Mouse (Mus musculus): Measurements from ENCODE around the gene Nfkb1. TPM values are rescaled to one million over a fixed set of nuclear protein-coding genes. Genes with fewer than 3 reads are reported as not detected.

Nfkb1 gene
- polyA plus RNA-seq, 1 experiment from 2014 or later, result 22.6 TPM

DNA sequence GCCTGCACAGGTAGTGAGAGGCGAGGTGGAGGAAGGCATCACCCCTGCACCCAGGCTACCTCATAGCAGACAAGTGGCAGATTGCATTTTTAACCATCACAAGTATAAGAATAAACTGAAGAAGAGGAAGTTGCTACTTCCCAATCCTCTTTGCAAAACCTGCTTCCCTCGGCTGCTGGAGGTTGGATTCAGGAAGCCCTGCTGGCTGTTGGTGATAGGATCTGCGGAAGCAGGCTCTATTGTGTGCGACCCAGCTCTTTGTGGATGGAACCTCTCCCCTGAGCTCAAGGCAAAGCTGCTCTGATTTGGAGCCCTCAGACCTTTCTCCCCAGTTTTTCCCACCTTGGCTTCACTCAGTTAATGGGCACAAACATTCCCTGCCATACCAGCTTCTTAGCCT, 94.3 kb downstream of the Nfkb1 start:
- no peaks in the 10 kb centered on the region for H3K9me3 ChIP-seq (replicated peaks; ENCODE audit: control insufficient read depth, low read length)
- H3K9ac ChIP-seq (ENCODE audit: low read length), result peak overlapping the region; percentile 5; the same call in 1 of the 2 replicates
- H3K27ac ChIP-seq (ENCODE audit: low read length), result peak overlapping the region; percentile 72; the same call in 1 of the 2 replicates
- H3K36me3 ChIP-seq (ENCODE audit: control insufficient read depth, insufficient read depth, low read length), result peaks cover 20% of the 10 kb centered on the region
- no peak overlapping the region for H3K4me2 ChIP-seq (ENCODE audit: low read depth, low read length)
- H3K4me1 ChIP-seq (ENCODE audit: control insufficient read depth, insufficient read depth, low read length), result peaks cover 15% of the 10 kb centered on the region
- no peaks in the 10 kb centered on the region for H3K27me3 ChIP-seq (ENCODE audit: control insufficient read depth, insufficient read depth, low read length)
- WGBS, result 69% methylated on average over 4 of the region's 4 CpGs
- no peak overlapping the region for H3K4me3 ChIP-seq (replicated peaks; ENCODE audit: low read length)
- ATAC-seq (ENCODE audit: insufficient read depth, low FRiP score), result no peak

DNA sequence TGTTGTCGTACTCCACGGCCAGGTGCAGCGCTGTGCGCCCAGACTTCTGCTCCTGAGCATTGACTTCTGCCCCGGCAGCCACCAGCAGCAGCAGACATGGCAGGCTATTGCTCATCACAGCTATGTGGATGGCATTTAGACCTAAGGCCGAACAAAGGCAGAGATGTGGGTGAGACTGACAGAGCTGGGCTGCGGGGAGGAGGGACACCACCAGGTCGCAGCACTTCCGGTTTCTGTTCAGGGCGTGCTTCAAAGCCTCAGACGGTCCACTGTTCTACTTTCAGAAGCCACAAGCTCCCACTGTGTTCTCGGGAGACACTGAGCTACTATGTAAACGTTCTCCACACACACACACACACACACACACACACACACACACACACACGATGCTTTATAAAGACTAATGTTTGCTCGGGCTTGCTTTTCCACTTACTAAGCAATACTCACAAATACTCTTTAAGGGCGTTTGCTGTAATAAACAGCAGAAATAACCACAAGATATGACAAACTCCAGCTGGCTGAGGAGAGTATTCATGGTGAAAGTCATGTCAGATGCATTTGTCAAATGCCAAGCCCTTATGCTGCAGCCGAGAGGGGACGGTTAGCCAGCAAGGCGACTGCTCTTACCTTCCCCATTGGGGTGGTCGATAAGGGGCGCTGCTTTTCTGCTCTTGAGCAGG, 97.0 kb downstream of the Nfkb1 start:
- peak; percentile 56; the same call in 1 of the 2 replicates for ATAC-seq (ENCODE audit: insufficient read depth, low FRiP score)
- H3K27me3 ChIP-seq (ENCODE audit: control insufficient read depth, insufficient read depth, low read length), result no peaks in the 10 kb centered on the region
- H3K4me3 ChIP-seq (replicated peaks; ENCODE audit: low read length), result no peak overlapping the region
- H3K9ac ChIP-seq (ENCODE audit: low read length), result 0 out of 2 replicates have a peak overlapping the region, but pooled peaks have one; percentile 10
- H3K36me3 ChIP-seq (ENCODE audit: control insufficient read depth, insufficient read depth, low read length), result peaks cover 26% of the 10 kb centered on the region
- WGBS, result 45% methylated on average over 21 of the region's 21 CpGs
- H3K27ac ChIP-seq (ENCODE audit: low read length), result peak overlapping the region; percentile 69
- H3K9me3 ChIP-seq (replicated peaks; ENCODE audit: control insufficient read depth, low read length), result no peaks in the 10 kb centered on the region
- H3K4me2 ChIP-seq (ENCODE audit: low read depth, low read length), result no peak overlapping the region
- H3K4me1 ChIP-seq (ENCODE audit: control insufficient read depth, insufficient read depth, low read length), result peaks cover 15% of the 10 kb centered on the region

DNA sequence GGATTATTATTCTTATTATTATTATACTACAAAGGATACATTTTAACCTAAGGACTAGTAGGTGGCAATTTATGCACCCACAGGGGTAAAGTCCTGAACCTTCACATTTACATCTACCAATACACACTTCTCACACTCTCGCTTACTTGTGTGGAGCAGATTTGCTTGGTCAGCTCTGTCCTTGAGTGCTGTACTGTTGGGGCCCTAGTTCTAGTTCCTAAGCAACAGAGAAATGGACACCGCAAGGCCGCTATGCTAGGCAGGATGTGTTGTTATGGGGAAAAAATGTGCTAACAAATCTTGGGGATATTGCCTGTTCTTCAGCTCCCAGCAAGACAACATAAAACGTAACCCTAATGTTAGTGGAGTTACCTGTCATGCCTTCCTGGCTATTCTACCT, 99.3 kb downstream of the Nfkb1 start:
- no peak for ATAC-seq (ENCODE audit: insufficient read depth, low FRiP score)
- no peak overlapping the region for H3K27ac ChIP-seq (ENCODE audit: low read length)
- no peaks in the 10 kb centered on the region for H3K27me3 ChIP-seq (ENCODE audit: control insufficient read depth, insufficient read depth, low read length)
- peaks cover 31% of the 10 kb centered on the region for H3K36me3 ChIP-seq (ENCODE audit: control insufficient read depth, insufficient read depth, low read length)
- WGBS, result 81% methylated on average over 4 of the region's 4 CpGs
- H3K9me3 ChIP-seq (replicated peaks; ENCODE audit: control insufficient read depth, low read length), result no peaks in the 10 kb centered on the region
- H3K4me3 ChIP-seq (replicated peaks; ENCODE audit: low read length), result no peak overlapping the region
- no peak overlapping the region for H3K4me2 ChIP-seq (ENCODE audit: low read depth, low read length)
- peaks cover 11% of the 10 kb centered on the region for H3K4me1 ChIP-seq (ENCODE audit: control insufficient read depth, insufficient read depth, low read length)
- no peak overlapping the region for H3K9ac ChIP-seq (ENCODE audit: low read length)

DNA sequence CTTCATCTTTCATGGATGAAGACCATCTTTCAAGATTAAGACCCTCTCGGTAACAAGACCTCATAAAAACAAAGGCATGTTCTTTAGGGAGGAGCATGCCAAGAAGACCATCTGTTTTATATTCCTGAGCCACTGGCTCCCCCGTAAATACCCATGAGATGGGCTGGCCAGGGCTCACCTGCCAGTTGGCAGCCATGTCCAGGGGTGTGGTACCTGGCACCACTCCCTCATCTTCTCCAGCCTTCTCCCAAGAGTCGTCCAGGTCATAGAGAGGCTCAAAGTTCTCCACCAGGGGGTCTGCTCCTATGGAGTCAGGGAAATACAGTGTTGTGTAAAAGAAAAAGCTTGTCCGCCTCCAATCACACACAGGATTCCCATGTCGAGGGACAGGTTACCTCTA, 100.0 kb downstream of the Nfkb1 start:
- H3K4me1 ChIP-seq (ENCODE audit: control insufficient read depth, insufficient read depth, low read length), result peaks cover 15% of the 10 kb centered on the region
- H3K27me3 ChIP-seq (ENCODE audit: control insufficient read depth, insufficient read depth, low read length), result no peaks in the 10 kb centered on the region
- no peak overlapping the region for H3K27ac ChIP-seq (ENCODE audit: low read length)
- no peaks in the 10 kb centered on the region for H3K9me3 ChIP-seq (replicated peaks; ENCODE audit: control insufficient read depth, low read length)
- WGBS, result 69% methylated on average over 5 of the region's 5 CpGs
- no peak overlapping the region for H3K4me3 ChIP-seq (replicated peaks; ENCODE audit: low read length)
- H3K9ac ChIP-seq (ENCODE audit: low read length), result no peak overlapping the region
- H3K4me2 ChIP-seq (ENCODE audit: low read depth, low read length), result no peak overlapping the region
- no peak for ATAC-seq (ENCODE audit: insufficient read depth, low FRiP score)
- peaks cover 31% of the 10 kb centered on the region for H3K36me3 ChIP-seq (ENCODE audit: control insufficient read depth, insufficient read depth, low read length)

DNA sequence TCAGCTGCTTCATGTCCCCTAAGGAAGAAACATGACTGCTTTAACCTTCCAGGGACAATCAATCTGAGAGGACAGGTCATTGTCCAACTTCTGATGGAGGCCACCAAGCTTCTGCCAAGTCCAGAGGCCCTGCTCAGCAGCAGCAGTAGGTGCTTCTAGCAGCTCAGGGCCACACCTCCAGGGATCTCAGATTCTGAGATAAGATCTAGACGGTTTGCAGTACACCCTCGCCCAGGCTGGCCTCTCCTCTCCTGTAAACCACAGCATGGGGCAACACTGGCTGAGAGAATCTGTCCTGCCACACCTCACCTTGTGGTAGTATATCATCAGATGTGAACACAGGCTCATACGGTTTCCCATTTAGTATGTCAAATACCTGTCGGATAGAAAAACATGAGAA, 100.9 kb downstream of the Nfkb1 start:
- peaks cover 15% of the 10 kb centered on the region for H3K4me1 ChIP-seq (ENCODE audit: control insufficient read depth, insufficient read depth, low read length)
- H3K9ac ChIP-seq (ENCODE audit: low read length), result no peak overlapping the region
- no peak overlapping the region for H3K27ac ChIP-seq (ENCODE audit: low read length)
- no peak overlapping the region for H3K4me2 ChIP-seq (ENCODE audit: low read depth, low read length)
- H3K27me3 ChIP-seq (ENCODE audit: control insufficient read depth, insufficient read depth, low read length), result no peaks in the 10 kb centered on the region
- 64% methylated on average over 4 of the region's 4 CpGs for WGBS
- H3K36me3 ChIP-seq (ENCODE audit: control insufficient read depth, insufficient read depth, low read length), result peaks cover 31% of the 10 kb centered on the region
- no peak overlapping the region for H3K4me3 ChIP-seq (replicated peaks; ENCODE audit: low read length)
- H3K9me3 ChIP-seq (replicated peaks; ENCODE audit: control insufficient read depth, low read length), result no peaks in the 10 kb centered on the region
- ATAC-seq (ENCODE audit: insufficient read depth, low FRiP score), result no peak

DNA sequence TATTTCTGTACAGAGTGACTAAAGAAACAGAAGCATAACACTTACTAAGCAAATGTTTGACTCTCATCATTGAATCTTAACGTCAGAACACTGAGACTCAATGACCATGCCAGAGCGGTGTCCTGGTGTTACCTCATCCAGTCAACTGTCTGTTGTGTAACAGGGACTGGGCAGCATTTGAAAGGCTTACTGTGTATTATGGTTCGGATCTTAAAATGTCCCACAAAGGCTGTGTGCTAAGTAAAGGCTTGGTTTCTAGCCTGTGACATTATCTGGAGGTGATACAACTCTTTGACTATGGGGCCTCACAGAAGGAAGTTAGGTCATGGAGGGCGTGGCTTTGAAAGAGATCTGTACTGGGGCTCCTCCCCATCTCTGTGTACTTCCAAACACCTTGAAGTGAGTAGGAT, 104.9 kb downstream of the Nfkb1 start:
- Histone ChIP-seq H3K36me3 (ENCODE audit: control insufficient read depth, insufficient read depth, low read length) (peaks cover 15% of the 10 kb centered on the region), H3K4me3 (replicated peaks; ENCODE audit: low read length) (no peak overlapping the region), H3K27me3 (ENCODE audit: control insufficient read depth, insufficient read depth, low read length) (no peaks in the 10 kb centered on the region), H3K4me2 (ENCODE audit: low read depth, low read length) (no peak overlapping the region), H3K9ac (ENCODE audit: low read length) (no peak overlapping the region), H3K27ac (ENCODE audit: low read length) (no peak overlapping the region), H3K9me3 (replicated peaks; ENCODE audit: control insufficient read depth, low read length) (no peaks in the 10 kb centered on the region), H3K4me1 (ENCODE audit: control insufficient read depth, insufficient read depth, low read length) (0 out of 2 replicates have a peak, but pooled peaks cover 4% of the 10 kb centered on the region)
- 76% methylated on average over 4 of the region's 4 CpGs for WGBS
- ATAC-seq (ENCODE audit: insufficient read depth, low FRiP score), result no peak

DNA sequence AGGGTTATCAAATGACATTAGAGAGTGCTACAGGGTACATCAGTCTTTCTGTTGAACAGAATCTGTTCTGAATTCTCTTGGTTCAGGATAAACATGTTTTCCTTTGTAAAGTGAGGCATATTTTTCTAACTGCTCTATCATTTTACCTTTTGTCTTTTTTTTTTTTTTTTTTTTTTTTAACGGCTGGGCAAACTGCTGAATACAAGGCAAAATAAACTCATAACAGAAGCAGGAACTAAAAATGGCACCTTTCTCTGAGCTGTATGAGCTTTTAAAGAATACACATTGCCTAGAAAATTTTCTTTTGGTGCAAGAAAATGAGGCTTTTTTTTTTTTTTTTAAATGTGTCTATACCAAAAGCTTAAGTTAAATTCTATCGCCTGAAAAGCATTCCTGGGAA, 105.3 kb downstream of the Nfkb1 start:
- 88% methylated on average over 2 of the region's 2 CpGs for WGBS
- Histone ChIP-seq H3K4me1 (ENCODE audit: control insufficient read depth, insufficient read depth, low read length) (0 out of 2 replicates have a peak, but pooled peaks cover 4% of the 10 kb centered on the region), H3K9ac (ENCODE audit: low read length) (no peak overlapping the region), H3K27ac (ENCODE audit: low read length) (no peak overlapping the region), H3K4me2 (ENCODE audit: low read depth, low read length) (no peak overlapping the region), H3K27me3 (ENCODE audit: control insufficient read depth, insufficient read depth, low read length) (no peaks in the 10 kb centered on the region), H3K36me3 (ENCODE audit: control insufficient read depth, insufficient read depth, low read length) (peaks cover 15% of the 10 kb centered on the region), H3K9me3 (replicated peaks; ENCODE audit: control insufficient read depth, low read length) (no peaks in the 10 kb centered on the region), H3K4me3 (replicated peaks; ENCODE audit: low read length) (no peak overlapping the region)
- no peak for ATAC-seq (ENCODE audit: insufficient read depth, low FRiP score)

DNA sequence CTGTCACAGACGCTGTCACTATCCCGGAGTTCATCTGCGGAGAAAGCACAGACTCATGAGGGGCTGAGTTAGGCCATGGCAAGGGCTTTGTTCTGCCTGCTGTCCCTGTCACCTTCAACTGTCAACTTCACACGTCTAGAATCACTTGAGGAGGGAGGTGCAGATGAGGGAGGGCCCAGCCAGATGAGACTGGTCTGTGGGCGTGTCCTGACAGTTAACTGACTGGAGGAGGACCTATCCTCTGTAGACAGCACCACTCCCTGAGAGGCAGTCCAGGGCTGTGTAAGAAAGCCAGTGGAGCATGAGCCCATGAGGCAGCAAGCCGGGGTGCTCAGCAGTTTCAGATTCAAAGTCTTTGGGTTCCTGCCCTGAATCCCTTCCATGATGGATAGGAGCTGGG, 105.9 kb downstream of the Nfkb1 start:
- H3K36me3 ChIP-seq (ENCODE audit: control insufficient read depth, insufficient read depth, low read length), result peaks cover 14% of the 10 kb centered on the region
- H3K27ac ChIP-seq (ENCODE audit: low read length), result no peak overlapping the region
- H3K4me2 ChIP-seq (ENCODE audit: low read depth, low read length), result no peak overlapping the region
- no peak overlapping the region for H3K9ac ChIP-seq (ENCODE audit: low read length)
- peaks cover 6% of the 10 kb centered on the region; the same call in 1 of the 2 replicates for H3K4me1 ChIP-seq (ENCODE audit: control insufficient read depth, insufficient read depth, low read length)
- H3K9me3 ChIP-seq (replicated peaks; ENCODE audit: control insufficient read depth, low read length), result no peaks in the 10 kb centered on the region
- peak; percentile 20; the same call in 1 of the 2 replicates for ATAC-seq (ENCODE audit: insufficient read depth, low FRiP score)
- H3K27me3 ChIP-seq (ENCODE audit: control insufficient read depth, insufficient read depth, low read length), result no peaks in the 10 kb centered on the region
- H3K4me3 ChIP-seq (replicated peaks; ENCODE audit: low read length), result no peak overlapping the region
- 52% methylated on average over 6 of the region's 6 CpGs for WGBS

DNA sequence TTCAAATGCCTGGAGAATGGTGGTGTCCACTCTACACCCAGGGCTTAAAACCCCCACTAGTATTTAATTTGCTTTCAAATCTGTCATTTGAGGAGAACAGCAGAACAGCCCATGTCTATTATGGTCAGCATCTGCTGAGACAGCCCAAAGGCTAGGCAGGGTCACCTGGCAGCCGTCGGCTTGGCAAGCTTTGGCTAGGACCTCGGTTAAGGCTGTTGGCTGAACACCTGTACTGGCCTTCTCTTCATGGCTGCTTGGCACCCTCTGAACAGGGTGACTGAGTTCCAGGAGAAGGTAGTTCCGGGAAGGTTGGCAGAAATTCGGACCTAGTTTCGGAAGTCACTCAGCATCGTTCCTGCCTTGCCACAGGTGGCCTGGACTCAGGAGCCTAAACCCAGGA, 109.1 kb downstream of the Nfkb1 start:
- Histone ChIP-seq H3K36me3 (ENCODE audit: control insufficient read depth, insufficient read depth, low read length) (peaks cover 2% of the 10 kb centered on the region; the same call in 1 of the 2 replicates), H3K4me1 (ENCODE audit: control insufficient read depth, insufficient read depth, low read length) (peaks cover 12% of the 10 kb centered on the region), H3K9me3 (replicated peaks; ENCODE audit: control insufficient read depth, low read length) (no peaks in the 10 kb centered on the region), H3K4me3 (replicated peaks; ENCODE audit: low read length) (no peak overlapping the region), H3K4me2 (ENCODE audit: low read depth, low read length) (no peak overlapping the region), H3K27me3 (ENCODE audit: control insufficient read depth, insufficient read depth, low read length) (no peaks in the 10 kb centered on the region), H3K9ac (ENCODE audit: low read length) (no peak overlapping the region), H3K27ac (ENCODE audit: low read length) (no peak overlapping the region)
- 90% methylated on average over 7 of the region's 7 CpGs for WGBS
- no peak for ATAC-seq (ENCODE audit: insufficient read depth, low FRiP score)

All from stomach, embryonic 16.5 days (tissue).